Mouse (Mus musculus) CH12.LX (cell line): ENCODE results near the gene Cacnb4. TPM values are rescaled to one million over a fixed set of nuclear protein-coding genes. Genes with fewer than 3 reads are reported as not detected.

ENCODE experiments used
- DNase-seq: peaks from one replicate; pipeline ENCODE4 v3.0.0-alpha.2; 2013; ENCODE audit errors: extremely low read depth
- H3K27ac ChIP-seq: 2 replicates; pipeline ENCODE4 v1.5.1; 2012; ENCODE audit warnings: low read depth, mild to moderate bottlenecking, control low read depth, moderate library complexity; ENCODE audit not compliant: insufficient read depth
- H3K27me3 ChIP-seq: replicated peaks from 2 replicates; pipeline ENCODE3; 2012; ENCODE audit warnings: inconsistent platforms
- H3K36me3 ChIP-seq, 2 experiments: replicated peaks in 1 of 2; 2 replicates each; pipeline versions ENCODE3 to v1.6.1; 2012; ENCODE audit warnings: inconsistent platforms in 1 of 2, low read length in 1 of 2, mild to moderate bottlenecking in 1 of 2, mixed read lengths in 1 of 2, moderate library complexity in 1 of 2; ENCODE audit not compliant: control insufficient read depth in 1 of 2, insufficient read depth in 1 of 2
- H3K4me1 ChIP-seq, 2 experiments: 2 replicates each; pipeline ENCODE4 v1.6.1; 2012; ENCODE audit warnings: inconsistent platforms in 1 of 2, moderate library complexity in 1 of 2; ENCODE audit not compliant: insufficient read depth in 2 of 2, control insufficient read depth in 1 of 2
- H3K4me2 ChIP-seq: 2 replicates; pipeline ENCODE4 v1.6.1; 2012; ENCODE audit warnings: low read depth, mild to moderate bottlenecking, control low read depth; ENCODE audit not compliant: poor library complexity, insufficient read depth, severe bottlenecking
- H3K4me3 ChIP-seq, 3 experiments: fragments of 150-350 bp in 1 of 3; sonication (generic) in 1 of 3; replicated peaks in 1 of 3; 2 replicates each; pipeline versions ENCODE3 to v1.5.1; 2011 to 2012; ENCODE audit warnings: low read depth in 2 of 3, low read length in 2 of 3, mild to moderate bottlenecking in 2 of 3, moderate library complexity in 2 of 3, control low read depth in 1 of 3, improper control_type of control experiment in 1 of 3, inconsistent platforms in 1 of 3, mixed read lengths in 1 of 3; ENCODE audit not compliant: poor library complexity in 1 of 3
- H3K79me2 ChIP-seq: replicated peaks from 2 replicates; pipeline ENCODE4 v1.6.1; 2012; ENCODE audit warnings: mild to moderate bottlenecking, moderate library complexity; ENCODE audit not compliant: control insufficient read depth, poor library complexity, insufficient read depth, severe bottlenecking; ENCODE audit errors: extremely low read depth
- H3K9ac ChIP-seq: 2 replicates; pipeline ENCODE4 v1.6.1; 2012; ENCODE audit warnings: low read depth, mild to moderate bottlenecking, control low read depth, moderate library complexity; ENCODE audit not compliant: insufficient read depth
- H3K9me3 ChIP-seq: replicated peaks from 2 replicates; pipeline ENCODE3; 2012; ENCODE audit warnings: low read length, inconsistent platforms, mixed read lengths
- BHLHE40 ChIP-seq: IDR thresholded peaks from 2 replicates; pipeline ENCODE4 v1.6.1; 2011; ENCODE audit warnings: mild to moderate bottlenecking, low read depth, low read length, improper control_type of control experiment
- CTCF ChIP-seq, 2 experiments: IDR thresholded peaks in 1 of 2; conservative IDR thresholded peaks in 1 of 2; 2 replicates each; pipeline ENCODE4 v1.5.1; 2011 to 2012; ENCODE audit warnings: low read depth in 2 of 2, low read length in 2 of 2, improper control_type of control experiment in 1 of 2, inconsistent platforms in 1 of 2, mild to moderate bottlenecking in 1 of 2, moderate library complexity in 1 of 2
- ELF1 ChIP-seq: IDR thresholded peaks from 2 replicates; pipeline ENCODE4 v1.6.1; 2014; ENCODE audit warnings: low read depth, mild to moderate bottlenecking, inconsistent platforms, low read length, improper control_type of control experiment
- EP300 ChIP-seq: IDR thresholded peaks from 2 replicates; pipeline ENCODE4 v1.6.1; 2011; ENCODE audit warnings: low read length, improper control_type of control experiment
- GABPA ChIP-seq: IDR thresholded peaks from 2 replicates; pipeline ENCODE4 v1.6.1; 2012; ENCODE audit warnings: low read depth, low read length, improper control_type of control experiment, inconsistent platforms; ENCODE audit not compliant: insufficient replicate concordance
- KAT2A ChIP-seq: IDR thresholded peaks from 2 replicates; pipeline ENCODE4 v1.6.1; 2012; ENCODE audit warnings: low read length, improper control_type of control experiment, inconsistent platforms; ENCODE audit not compliant: insufficient replicate concordance
- MYC ChIP-seq: IDR thresholded peaks from 2 replicates; pipeline ENCODE4 v1.6.1; 2011; ENCODE audit warnings: low read depth, mild to moderate bottlenecking, improper control_type of control experiment, low read length
- NELFE ChIP-seq: IDR thresholded peaks from 2 replicates; pipeline ENCODE4 v1.6.1; 2011; ENCODE audit warnings: low read depth, low read length, improper control_type of control experiment
- NRF1 ChIP-seq: IDR thresholded peaks from 2 replicates; pipeline ENCODE4 v1.6.1; 2014; ENCODE audit warnings: low read depth, mild to moderate bottlenecking, inconsistent platforms, low read length, improper control_type of control experiment, moderate library complexity
- PAX5 ChIP-seq: IDR thresholded peaks from 2 replicates; pipeline ENCODE4 v1.6.1; 2012; ENCODE audit warnings: low read length, inconsistent platforms, mixed read lengths
- RAD21 ChIP-seq: IDR thresholded peaks from 2 replicates; pipeline ENCODE4 v1.6.1; 2011; ENCODE audit warnings: low read depth, mild to moderate bottlenecking, low read length, improper control_type of control experiment, moderate library complexity
- RCOR1 ChIP-seq: conservative IDR thresholded peaks from 2 replicates; pipeline ENCODE4 v1.6.1; 2012; ENCODE audit warnings: low read depth, mild to moderate bottlenecking, inconsistent platforms, low read length, improper control_type of control experiment
- TBP ChIP-seq: conservative IDR thresholded peaks from 2 replicates; pipeline ENCODE4 v1.6.1; 2011; ENCODE audit warnings: low read depth, low read length, improper control_type of control experiment
- USF1 ChIP-seq: IDR thresholded peaks from 2 replicates; pipeline ENCODE4 v1.6.1; 2014; ENCODE audit warnings: low read depth, mild to moderate bottlenecking, inconsistent platforms, low read length, improper control_type of control experiment
- USF2 ChIP-seq: conservative IDR thresholded peaks from 2 replicates; pipeline ENCODE4 v1.6.1; 2011; ENCODE audit warnings: low read depth, low read length, improper control_type of control experiment
- ZC3H11A ChIP-seq: IDR thresholded peaks from 2 replicates; pipeline ENCODE4 v1.6.1; 2012; ENCODE audit warnings: low read depth, mild to moderate bottlenecking, inconsistent platforms, low read length, improper control_type of control experiment
- dilution Hi-C: fragments of 300-500 bp; cut with MboI; formaldehyde crosslinking; loops from 2 replicates; pipeline ENCODE4 v1.14.3; 2020; ENCODE audit warnings: low sequenced_read_pairs; ENCODE audit not compliant: extremely low pct_unique_long_range_greater_than_20kb, extremely low pct_ligation_motif_present
- in situ Hi-C: fragments of 300-500 bp; cut with MboI; formaldehyde crosslinking; loops from 3 replicates; pipeline ENCODE4 v1.14.3; 2019; ENCODE audit warnings: low sequenced_read_pairs, low pct_ligation_motif_present, low pct_unique_long_range_greater_than_20kb, mixed read lengths
- polyA plus RNA-seq: library from polyadenylated mRNA; unstranded; fragments of >175 nt; gene quantifications from 2 replicates; pipeline ENCODE4 v1.2.1, GENCODE M21; 2012; ENCODE audit warnings: low read depth; ENCODE audit not compliant: insufficient read length
- total RNA-seq, 2 experiments: library from RNA; depleted of rRNA; stranded (reverse); fragments of 300-350 nt in 1 of 2; fragments of >200 nt in 1 of 2; gene quantifications; 2 replicates each; pipeline ENCODE4 v1.2.3; 2012 to 2014

The Cacnb4 gene
- total and polyA plus RNA-seq, 3 experiments, result 0.77 to 3.4 (median 1.5) TPM

DNA sequence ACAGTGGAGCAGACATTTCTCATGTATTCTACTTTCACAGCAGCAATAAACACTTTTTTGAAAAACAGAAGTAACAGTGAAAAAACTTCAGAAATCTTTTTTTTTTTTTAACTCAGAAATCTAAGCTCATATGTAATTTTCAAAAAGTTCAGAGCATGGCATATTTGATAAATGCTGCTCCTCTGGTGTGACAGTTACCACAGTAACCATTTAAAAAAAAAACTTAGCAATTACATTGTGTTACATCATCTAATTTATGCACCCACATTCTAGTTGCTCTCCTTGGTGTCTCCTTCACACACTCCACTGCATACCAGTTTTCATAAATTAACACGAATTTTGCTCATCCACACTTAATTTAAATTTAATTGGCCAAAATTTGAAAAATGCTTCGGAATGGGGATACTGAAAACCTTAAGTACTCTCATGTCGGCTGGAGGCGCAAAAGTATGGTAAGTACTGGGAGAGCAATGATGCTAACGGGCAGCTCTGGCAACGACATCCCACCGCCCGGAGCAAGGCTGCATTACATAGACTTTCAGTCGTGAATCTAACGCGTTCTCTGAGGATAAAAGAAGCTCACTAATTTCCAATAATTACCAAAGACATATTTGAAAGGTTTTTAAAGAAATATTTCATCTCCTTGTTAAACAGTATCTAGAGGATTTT lies 24.9 kb upstream of the Cacnb4 start:
- dilution Hi-C loops (no loop called here), in situ Hi-C loops (no loop called here)
- Histone ChIP-seq H3K9me3 (no peaks in the 10 kb centered on the region), H3K79me2 (no peaks in the 10 kb centered on the region), H3K4me1 (peaks cover 0 to 11% of the 10 kb centered on the region in 2 experiments; a peak in 2 of 4 replicates), H3K9ac (no peak overlapping the region), H3K27ac (no peak overlapping the region), H3K4me2 (no peak overlapping the region), H3K27me3 (no peaks in the 10 kb centered on the region), H3K36me3 (peaks cover 7 to 57% of the 10 kb centered on the region in 2 experiments), H3K4me3 (no peak overlapping the region)
- no peak for TF ChIP-seq NELFE
- TF ChIP-seq NRF1, result no peak
- TF ChIP-seq RCOR1, result no peak
- TF ChIP-seq BHLHE40, result no peak
- TF ChIP-seq MYC, result no peak
- TF ChIP-seq USF1, result no peak
- TF ChIP-seq RAD21, result no peak
- TF ChIP-seq ZC3H11A, result no peak
- TF ChIP-seq USF2, result no peak
- TF ChIP-seq ELF1, result no peak
- TF ChIP-seq GABPA, result no peak
- TF ChIP-seq TBP, result no peak
- no peak for TF ChIP-seq KAT2A
- TF ChIP-seq EP300, result no peak
- DNase-seq, result no peak

DNA sequence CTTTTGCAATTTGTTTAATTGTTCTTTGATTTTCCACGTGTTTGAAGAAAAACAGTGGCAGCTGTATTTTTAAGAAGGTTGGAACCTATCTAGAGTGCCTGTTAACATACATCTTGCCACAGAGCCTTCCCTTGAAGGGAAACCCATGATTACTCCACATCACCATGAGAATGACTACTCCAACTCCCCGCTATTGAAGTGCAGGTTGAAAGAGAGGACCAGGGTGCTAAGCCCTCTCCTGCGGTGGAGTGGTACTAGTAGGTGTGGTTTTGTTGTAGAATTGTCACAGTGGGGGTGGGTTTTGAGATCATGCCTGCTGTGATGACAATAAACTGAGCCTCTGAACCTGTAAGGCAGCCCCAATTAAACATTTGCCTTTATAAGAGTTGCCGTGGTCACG lies 23.7 kb upstream of the Cacnb4 start:
- Histone ChIP-seq H3K4me3 (no peak overlapping the region), H3K27ac (no peak overlapping the region), H3K9me3 (no peaks in the 10 kb centered on the region), H3K4me1 (peaks cover 4 to 11% of the 10 kb centered on the region in 2 experiments; a peak in 3 of 4 replicates), H3K36me3 (peaks cover 7 to 54% of the 10 kb centered on the region in 2 experiments), H3K9ac (no peak overlapping the region), H3K79me2 (no peaks in the 10 kb centered on the region), H3K4me2 (no peak overlapping the region), H3K27me3 (no peaks in the 10 kb centered on the region)
- TF ChIP-seq CTCF (conservative IDR thresholded peaks at IDR 0.05 in 1 of 2, IDR thresholded peaks at IDR 0.05 in 1 of 2; ENCODE audit: low read depth in 2 of 2, low read length in 2 of 2) (no peak), PAX5 (no peak)
- in situ Hi-C loops, result no loop called here
- dilution Hi-C loops, result no loop called here
- DNase-seq, result no peak
